Comparison of ENCODE assay signal across 17 mouse cellular contexts in the genomic region with DNA sequence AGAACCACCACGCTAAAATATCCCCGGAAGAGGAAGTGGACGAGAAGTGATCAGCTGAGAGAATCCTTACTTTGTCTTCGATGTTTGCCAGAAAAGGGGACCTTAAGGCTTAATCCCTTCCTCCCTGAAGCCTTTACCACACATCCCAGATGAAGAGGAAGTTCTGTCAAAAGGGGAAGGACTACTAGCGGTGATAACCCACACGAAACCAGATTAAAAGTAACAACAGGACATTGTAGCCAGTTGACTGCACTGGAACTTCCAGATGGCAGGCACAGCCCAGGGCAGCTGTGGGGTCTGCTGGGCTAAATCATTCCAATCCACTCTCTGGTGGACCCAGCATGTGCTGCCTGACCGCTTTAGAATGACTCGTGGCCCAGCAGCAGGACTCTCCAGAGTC. TPM values are rescaled to one million over a fixed set of nuclear protein-coding genes. Genes with fewer than 3 reads are reported as not detected.
DNase-seq lines count a peak whose midpoint lies in the region; ATAC-seq and TF ChIP-seq lines count a peak whose summit lies in the region.
"Had no signal": no experiment of that assay in that cellular context is flagged by ENCODE, and none has a peak within 500 bp of the region (broad histone marks: within the 10 kb centered on the region; RNA-seq: fewer than 3 reads in every experiment).

No protein-coding gene starts in this region.

- H3K4me3 ChIP-seq in kidney, adult 2 months (ENCODE audit: insufficient read depth, low read depth, low read length), result no peak overlapping the region
- H3K4me3 ChIP-seq: embryonic facial prominence, embryonic 12.5 days; forebrain, embryonic 15.5 days; left cerebral cortex, adult 2 months; limb, embryonic 12.5 days; neural tube, embryonic 12.5 days had no signal

- H3K36me3 ChIP-seq in kidney, adult 2 months (ENCODE audit: control insufficient read depth, insufficient read depth, low read length), result no peaks in the 10 kb centered on the region
- no peaks in the 10 kb centered on the region for H3K36me3 ChIP-seq in splenic B cell, adult 2 months (ENCODE audit: control insufficient read depth, insufficient read depth, low read length, poor library complexity, severe bottlenecking)
- H3K36me3 ChIP-seq: embryonic facial prominence, embryonic 12.5 days; forebrain, embryonic 15.5 days; limb, embryonic 12.5 days; neural tube, embryonic 12.5 days had no signal

- ATAC-seq in hematopoietic stem cell, adult 5-6 weeks (replicated peaks in 1 of 2; ENCODE audit: insufficient read depth in 1 of 2, low FRiP score in 2 of 2, low TSS enrichment in 1 of 2, low read depth in 1 of 2, poor library complexity in 2 of 2, severe bottlenecking in 2 of 2), result peak; percentile 85 to 89
- ATAC-seq: forebrain, embryonic 15.5 days; hindbrain, embryonic 16.5 days; intestine, postnatal 0 days had no signal

- no peak for TF ChIP-seq CTCF in kidney, adult 2 months (conservative IDR thresholded peaks at IDR 0.05; ENCODE audit: insufficient read depth, insufficient read length, low read depth, low read length)

- no peak for TF ChIP-seq POLR2A in kidney, adult 2 months (IDR thresholded peaks at IDR 0.05; ENCODE audit: low read depth, low read length)

- H3K27ac ChIP-seq in kidney, adult 2 months (ENCODE audit: insufficient read depth, low read depth, low read length), result no peak overlapping the region
- H3K27ac ChIP-seq: embryonic facial prominence, embryonic 12.5 days; forebrain, embryonic 15.5 days; kidney, postnatal 0 days; left cerebral cortex, adult 2 months; limb, embryonic 12.5 days; neural tube, embryonic 12.5 days had no signal

- DNase-seq in kidney, adult 2 months, result peak; percentile 4
- DNase-seq in kidney, postnatal 4 days, result no peak
- DNase-seq in spleen, postnatal 36 days (ENCODE audit: low spot score in 2 of 2), result peak; percentile 28 to 51
- DNase-seq in spleen, postnatal 14 days (ENCODE audit: low spot score in 2 of 2), result no peak
- DNase-seq in splenic B cell, adult 2 months (ENCODE audit: low read depth, low spot score), result peak; percentile 61
- no peak for DNase-seq in thymus, postnatal 36 days
- no peak for DNase-seq in thymus, postnatal 10 days (ENCODE audit: low spot score in 2 of 2)
- DNase-seq: thymus, adult 18-20 months had no signal

- H3K4me1 ChIP-seq in kidney, adult 2 months (ENCODE audit: control insufficient read depth, insufficient read depth, low read length), result no peaks in the 10 kb centered on the region
- H3K4me1 ChIP-seq: embryonic facial prominence, embryonic 12.5 days; forebrain, embryonic 15.5 days; limb, embryonic 12.5 days; neural tube, embryonic 12.5 days had no signal

- 77% methylated on average over 8 of the region's 8 CpGs for WGBS in kidney, adult 2 months

- no peaks in the 10 kb centered on the region for H3K27me3 ChIP-seq in kidney, adult 2 months (replicated peaks; ENCODE audit: control insufficient read depth, insufficient read depth, low read length)
- no peaks in the 10 kb centered on the region for H3K27me3 ChIP-seq in splenic B cell, adult 2 months (ENCODE audit: control insufficient read depth, insufficient read depth, low read length, poor library complexity, severe bottlenecking)
- H3K27me3 ChIP-seq: embryonic facial prominence, embryonic 12.5 days; forebrain, embryonic 15.5 days; limb, embryonic 12.5 days; neural tube, embryonic 12.5 days had no signal

RNA-seq across cellular contexts. Expression of gene Pik3ap1, which starts 17.7 kb away (rescaled TPM):
- polyA plus RNA-seq in kidney, adult 2 months (2012; rRNA removed), result 1.3 and 2.9 TPM in 2 replicates
- total RNA-seq in hematopoietic stem cell, adult 5-6 weeks (2017), result 28.9 and 33.5 TPM in 2 replicates

Comparison
In these comparisons a context has a peak if more than half of its experiments do, and no peak if none do; other contexts are left out.
1. DNase-seq: peak in kidney, adult 2 months (single experiment), spleen, postnatal 36 days (2 of 2) and splenic B cell, adult 2 months (single experiment); none in kidney, postnatal 4 days (0 of 2), spleen, postnatal 14 days (0 of 2), thymus, postnatal 36 days (0 of 2) and thymus, postnatal 10 days (0 of 2).